8 mouse cellular contexts compared by ENCODE assay signal in genomic region chr7:93095511-93095910, GRCm38 (mm10). TPM values are rescaled to one million over a fixed set of nuclear protein-coding genes. Genes with fewer than 3 reads are reported as not detected.
DNase-seq lines count a peak whose midpoint lies in the region; ATAC-seq lines count a peak whose summit lies in the region.

No protein-coding gene starts in this region.

- no peak overlapping the region for H3K4me3 ChIP-seq in embryonic facial prominence, embryonic 11.5 days (ENCODE audit: low read depth, low read length)

- no peak overlapping the region; the same call in 1 of the 2 replicates for H3K4me2 ChIP-seq in embryonic facial prominence, embryonic 11.5 days (ENCODE audit: low read depth, low read length)

- intact Hi-C loops in heart, postnatal 14 days (cut with DNase I): loop anchor here (2.0 to 10.0 kb wide), 6 partner anchors 15 to 461 kb away; partner anchors contain the start of genes Ankrd42, Ddias, Prcp and Rab30

- WGBS in embryonic facial prominence, embryonic 11.5 days: 7% methylated on average over 8 of the region's 8 CpGs

- H3K9me3 ChIP-seq in embryonic facial prominence, embryonic 11.5 days (replicated peaks; ENCODE audit: control insufficient read depth, low read length): no peaks in the 10 kb centered on the region

- H3K27ac ChIP-seq in embryonic facial prominence, embryonic 11.5 days (replicated peaks; ENCODE audit: low read depth, low read length): no peak overlapping the region

- ATAC-seq in embryonic facial prominence, embryonic 11.5 days (replicated peaks; ENCODE audit: insufficient number of reproducible peaks, low FRiP score, low TSS enrichment, low read depth): peak; percentile 81

- peak; percentile 4 for DNase-seq in A20 (ENCODE audit: low read depth, low spot score)
- DNase-seq in adrenal gland, adult 2 months: peak; percentile 46
- DNase-seq in embryonic facial prominence, embryonic 11.5 days (ENCODE audit: low spot score): peak; percentile 82
- peak; percentile 44 to 61 for DNase-seq in heart, postnatal 14 days
- peak; percentile 44 for DNase-seq in layer of hippocampus, adult 9-11 months
- DNase-seq in lung, postnatal 25 days (ENCODE audit: low spot score): peak; percentile 24
- peak; percentile 84 to 85 for DNase-seq in right cerebral cortex, postnatal 10 days (ENCODE audit: low spot score in 2 of 2)
- DNase-seq in urinary bladder, adult 18-20 months (ENCODE audit: low spot score in 2 of 2): no peak

- H3K36me3 ChIP-seq in embryonic facial prominence, embryonic 11.5 days (replicated peaks; ENCODE audit: control insufficient read depth, insufficient read depth, low read depth, low read length): no peaks in the 10 kb centered on the region

- H3K4me1 ChIP-seq in embryonic facial prominence, embryonic 11.5 days (ENCODE audit: control insufficient read depth, insufficient read depth, low read length): no peaks in the 10 kb centered on the region

- no peak overlapping the region for H3K9ac ChIP-seq in embryonic facial prominence, embryonic 11.5 days (replicated peaks; ENCODE audit: low read length)

- H3K27me3 ChIP-seq in embryonic facial prominence, embryonic 11.5 days (ENCODE audit: control insufficient read depth, insufficient read depth, low read length): no peaks in the 10 kb centered on the region

RNA-seq across cellular contexts. Expression of gene Fam181b, which starts 15.8 kb away (rescaled TPM):
- total RNA-seq in adrenal gland, adult 2 months (2021): 1 to 10 TPM; 1.4 to 6.3 TPM
- 10.8 and 19.8 TPM in 2 replicates for polyA plus RNA-seq in adrenal gland, adult 2 months (2012; rRNA removed)
- polyA plus RNA-seq in embryonic facial prominence, embryonic 11.5 days (2014; fragmentation: Nextera tagmentation; extraction: Ambion mirVana): 7.1 and 8.1 TPM in 2 replicates
- 1 to 10 TPM; 6.0 to 7.1 TPM for total RNA-seq in heart, postnatal 14 days (2021)

Comparison
In these comparisons a context has a peak if more than half of its experiments do, and no peak if none do; other contexts are left out.
1. DNase-seq: peak in A20 (single experiment), adrenal gland, adult 2 months (single experiment), embryonic facial prominence, embryonic 11.5 days (single experiment), heart, postnatal 14 days (2 of 2), layer of hippocampus, adult 9-11 months (single experiment), lung, postnatal 25 days (single experiment) and right cerebral cortex, postnatal 10 days (2 of 2); none in urinary bladder, adult 18-20 months (0 of 2).